Mouse (Mus musculus) heart, embryonic 13.5 days (tissue): ENCODE measurements around the gene Adora2b. TPM values are rescaled to one million over a fixed set of nuclear protein-coding genes. Genes with fewer than 3 reads are reported as not detected.
A peak's percentile ranks its signal among the peaks of the same experiment; 100 is the strongest.
"Not testable (repeated sequence)": the region's sequence is repeated elsewhere in the genome, so short reads cannot be mapped to it uniquely, and the experiment has no call there.

ENCODE experiments used
- ATAC-seq: fragments of 200-750 bp; cut with Nextera tagmentation; 2 replicates; pipeline ENCODE4 v1.8.0; 2017; ENCODE audit warnings: moderate TSS enrichment; ENCODE audit not compliant: insufficient number of reproducible peaks, low FRiP score, low TSS enrichment; ENCODE audit errors: extremely low read depth
- H3K27ac ChIP-seq: fragments of 300-500 bp; sonication (generic); replicated peaks from 2 replicates; pipeline ENCODE4 v1.5.1; 2015; ENCODE audit warnings: moderate library complexity, mild to moderate bottlenecking, inconsistent platforms
- H3K27me3 ChIP-seq: fragments of 300-500 bp; sonication (generic); replicated peaks from 2 replicates; pipeline ENCODE4 v1.6.1; 2015; ENCODE audit warnings: mild to moderate bottlenecking, inconsistent platforms
- H3K36me3 ChIP-seq: fragments of 300-500 bp; sonication (generic); 2 replicates; pipeline ENCODE4 v1.6.1; 2015; ENCODE audit warnings: mild to moderate bottlenecking, inconsistent platforms
- H3K4me1 ChIP-seq: fragments of 300-500 bp; sonication (generic); 2 replicates; pipeline ENCODE4 v1.6.1; 2015; ENCODE audit warnings: inconsistent platforms
- H3K4me2 ChIP-seq: fragments of 300-500 bp; sonication (generic); 2 replicates; pipeline ENCODE4 v1.6.1; 2015; ENCODE audit warnings: inconsistent platforms, mild to moderate bottlenecking, moderate library complexity
- H3K4me3 ChIP-seq: fragments of 300-500 bp; sonication (generic); 2 replicates; pipeline ENCODE4 v1.5.1; 2015; ENCODE audit warnings: moderate library complexity, mild to moderate bottlenecking, inconsistent platforms
- H3K9ac ChIP-seq: fragments of 300-500 bp; sonication (generic); 2 replicates; pipeline ENCODE4 v1.6.1; 2015; ENCODE audit warnings: inconsistent platforms, mild to moderate bottlenecking, moderate library complexity
- H3K9me3 ChIP-seq: fragments of 300-500 bp; sonication (generic); 2 replicates; pipeline ENCODE4 v1.6.1; 2016; ENCODE audit warnings: inconsistent platforms
- WGBS: fragments of 180-500 bp; shearing (Covaris S2); methylation state at CpG from one replicate; pipeline ENCODE4 v1.1.7; 2015; ENCODE audit warnings: mixed read lengths; 5-methylcytosine and 5-hydroxymethylcytosine counted together
- polyA plus RNA-seq: library from polyadenylated mRNA; unstranded; fragments of >200 nt; fragmentation: Nextera tagmentation; extraction: Ambion mirVana; gene quantifications from 2 replicates; pipeline ENCODE4 v1.2.1, GENCODE M21; 2015

Adora2b gene
- polyA plus RNA-seq, 1 experiment from 2014 or later, result 2.0 TPM

DNA sequence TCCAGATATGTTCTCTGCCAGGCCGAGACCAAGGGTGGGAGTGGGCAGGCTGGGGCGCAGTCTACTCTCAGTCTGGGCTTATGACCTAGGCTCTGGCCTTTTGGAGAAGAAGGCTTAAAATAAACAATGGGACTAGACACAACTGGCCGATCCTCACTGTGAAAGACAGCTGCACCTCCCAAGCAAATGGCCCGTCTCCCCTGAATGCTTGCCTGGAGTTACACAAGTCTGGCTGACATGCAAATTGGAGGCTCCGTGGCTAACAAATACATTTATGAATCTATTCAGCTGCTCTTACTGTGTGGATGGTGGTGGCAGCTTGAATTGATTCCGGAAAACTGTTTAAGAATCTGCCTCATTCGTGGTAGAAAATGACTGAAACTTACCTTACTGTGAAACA is 16.9 kb downstream of the Adora2b start:
- Histone ChIP-seq H3K4me2 (no peak overlapping the region), H3K27me3 (peaks cover 23% of the 10 kb centered on the region), H3K4me1 (peaks cover 18% of the 10 kb centered on the region), H3K9me3 (no peaks in the 10 kb centered on the region), H3K36me3 (no peaks in the 10 kb centered on the region), H3K4me3 (no peak overlapping the region), H3K27ac (no peak overlapping the region), H3K9ac (no peak overlapping the region)
- 82% methylated on average over 7 of the region's 7 CpGs for WGBS
- no peak for ATAC-seq

DNA sequence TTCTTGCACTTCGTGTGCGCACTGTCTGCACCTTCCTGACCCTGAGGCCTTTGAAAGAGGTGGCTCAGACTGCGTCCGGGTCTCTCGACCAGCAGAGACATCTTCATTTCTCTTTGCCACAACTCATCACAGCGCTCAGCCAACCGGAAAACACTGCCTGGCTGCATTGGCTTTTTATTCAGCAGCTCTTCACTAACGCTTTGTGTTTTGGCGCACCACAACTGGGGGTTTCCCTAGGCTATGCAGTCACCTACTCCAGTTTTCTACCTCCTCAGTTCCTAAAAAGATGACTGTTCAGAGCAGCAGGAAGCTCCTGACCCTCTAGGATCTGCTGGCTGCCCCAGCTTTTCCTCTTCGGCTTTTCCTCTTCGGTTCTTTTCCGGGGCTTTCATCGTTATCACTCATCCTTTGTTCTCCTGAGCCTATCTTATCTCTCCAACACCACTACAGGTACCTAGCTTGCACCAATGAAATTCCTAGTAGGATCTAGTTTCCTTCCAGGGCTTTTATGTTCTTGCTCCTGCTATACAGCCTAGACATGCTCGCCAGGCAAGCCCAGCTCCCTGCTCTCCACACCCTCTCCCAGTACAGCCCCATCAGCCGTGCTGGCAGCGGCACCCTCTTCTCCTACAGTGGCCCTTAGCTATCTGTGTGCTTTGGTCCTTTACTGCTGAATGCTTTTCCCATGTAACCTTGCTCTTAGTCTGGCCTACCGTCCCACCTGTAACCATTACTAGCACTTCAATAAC is 17.9 kb downstream of the Adora2b start:
- Histone ChIP-seq H3K9ac (no peak overlapping the region), H3K36me3 (no peaks in the 10 kb centered on the region), H3K9me3 (no peaks in the 10 kb centered on the region), H3K27ac (no peak overlapping the region), H3K4me1 (peaks cover 22% of the 10 kb centered on the region), H3K27me3 (peaks cover 14% of the 10 kb centered on the region; the same call in 1 of the 2 replicates), H3K4me3 (no peak overlapping the region), H3K4me2 (0 out of 2 replicates have a peak overlapping the region, but pooled peaks have one; percentile 18)
- WGBS, result 43% methylated on average over 17 of the region's 17 CpGs
- ATAC-seq, result no peak

DNA sequence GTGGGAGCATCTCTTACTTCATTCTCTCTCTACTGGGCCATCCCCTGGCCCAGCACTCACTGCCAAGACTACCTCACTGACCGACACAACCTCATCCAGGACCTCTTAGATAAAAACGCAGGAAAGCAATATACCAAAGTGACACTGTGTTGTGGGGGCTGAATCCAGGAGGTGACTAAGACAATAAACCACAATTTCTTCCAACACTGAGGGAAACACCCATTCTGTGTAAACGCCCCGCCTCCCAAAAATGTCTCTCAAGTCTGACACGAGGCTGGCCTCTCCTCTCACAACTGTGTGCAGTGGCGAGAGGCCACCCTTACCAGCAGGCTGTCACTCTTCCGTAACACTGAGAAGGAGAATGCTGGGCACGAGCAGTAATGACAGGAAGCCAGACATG is 19.6 kb downstream of the Adora2b start:
- WGBS, result 64% methylated on average over 8 of the region's 8 CpGs
- H3K9ac ChIP-seq, result no peak overlapping the region
- no peaks in the 10 kb centered on the region for H3K9me3 ChIP-seq
- H3K4me1 ChIP-seq, result peaks cover 22% of the 10 kb centered on the region
- no peak overlapping the region for H3K27ac ChIP-seq
- H3K4me2 ChIP-seq, result no peak overlapping the region
- no peak for ATAC-seq
- H3K36me3 ChIP-seq, result no peaks in the 10 kb centered on the region
- H3K27me3 ChIP-seq, result peaks cover 14% of the 10 kb centered on the region; the same call in 1 of the 2 replicates
- H3K4me3 ChIP-seq, result no peak overlapping the region

DNA sequence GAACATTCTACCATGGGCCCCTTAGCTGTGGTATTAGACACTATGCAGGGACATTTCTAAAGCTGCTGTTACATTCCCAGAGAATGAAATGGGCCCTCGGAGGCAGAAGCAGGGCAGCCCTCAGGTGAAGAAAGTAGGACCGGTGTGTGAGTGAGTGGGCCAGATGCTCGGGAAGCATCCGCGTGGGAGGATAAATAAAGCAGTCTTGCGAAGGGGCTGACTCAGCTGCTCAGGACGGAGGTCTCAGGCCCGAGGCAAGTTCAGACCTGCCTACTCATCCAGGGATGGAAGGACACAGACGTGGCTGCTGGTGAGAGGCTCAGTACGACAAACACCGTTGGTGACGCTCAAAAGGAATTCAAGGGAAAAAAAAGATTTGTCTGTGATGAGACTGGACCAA is 20.3 kb downstream of the Adora2b start:
- Histone ChIP-seq H3K27me3 (peaks cover 14% of the 10 kb centered on the region; the same call in 1 of the 2 replicates), H3K4me3 (no peak overlapping the region), H3K9ac (no peak overlapping the region), H3K36me3 (no peaks in the 10 kb centered on the region), H3K4me2 (no peak overlapping the region), H3K9me3 (no peaks in the 10 kb centered on the region), H3K27ac (no peak overlapping the region), H3K4me1 (peaks cover 16% of the 10 kb centered on the region)
- 70% methylated on average over 12 of the region's 12 CpGs for WGBS
- no peak for ATAC-seq

DNA sequence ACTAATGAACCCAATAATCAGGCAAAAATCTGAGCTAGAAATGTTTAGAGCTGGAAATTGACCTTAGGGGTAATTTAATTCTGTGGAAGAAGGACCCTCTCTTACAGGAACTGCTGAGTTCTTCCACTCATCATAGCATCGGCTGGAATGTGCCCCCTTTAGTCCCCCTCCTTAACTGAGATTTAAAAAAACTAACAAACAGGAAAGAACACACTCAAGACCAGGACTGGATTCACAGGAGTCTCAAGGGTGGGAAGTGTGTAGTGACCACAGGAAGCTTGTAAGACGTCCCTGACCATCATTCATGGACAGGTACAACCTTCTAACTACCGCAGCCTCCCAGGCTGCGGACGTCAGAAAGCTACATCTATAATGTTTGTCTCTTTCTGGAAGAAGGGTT is 22.1 kb downstream of the Adora2b start:
- Histone ChIP-seq H3K9ac (no peak overlapping the region), H3K27ac (no peak overlapping the region), H3K36me3 (no peaks in the 10 kb centered on the region), H3K9me3 (no peaks in the 10 kb centered on the region), H3K27me3 (peaks cover 4% of the 10 kb centered on the region; the same call in 1 of the 2 replicates), H3K4me3 (no peak overlapping the region), H3K4me1 (peaks cover 15% of the 10 kb centered on the region), H3K4me2 (no peak overlapping the region)
- ATAC-seq, result no peak
- 54% methylated on average over 5 of the region's 5 CpGs for WGBS

DNA sequence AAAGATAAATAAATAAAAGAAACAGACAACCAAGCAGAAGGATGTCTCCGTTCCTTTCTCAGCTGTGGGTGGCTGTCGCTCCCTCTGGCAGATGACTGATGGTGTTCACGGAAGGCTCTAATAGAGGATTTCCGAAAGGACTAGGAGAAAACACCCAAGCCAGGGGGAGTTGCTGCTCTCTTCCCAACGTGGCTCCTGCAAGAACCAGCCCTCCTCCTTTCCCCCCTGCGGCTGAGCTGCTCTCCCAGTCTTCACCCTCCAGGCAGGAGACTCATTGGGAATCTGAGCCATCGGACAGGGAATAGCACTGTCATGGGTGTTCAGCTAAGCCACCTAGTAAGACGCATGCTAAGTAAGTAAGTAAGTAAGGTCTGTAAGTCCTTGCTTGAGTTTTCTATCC is 28.3 kb downstream of the Adora2b start:
- no peak overlapping the region for H3K9ac ChIP-seq

DNA sequence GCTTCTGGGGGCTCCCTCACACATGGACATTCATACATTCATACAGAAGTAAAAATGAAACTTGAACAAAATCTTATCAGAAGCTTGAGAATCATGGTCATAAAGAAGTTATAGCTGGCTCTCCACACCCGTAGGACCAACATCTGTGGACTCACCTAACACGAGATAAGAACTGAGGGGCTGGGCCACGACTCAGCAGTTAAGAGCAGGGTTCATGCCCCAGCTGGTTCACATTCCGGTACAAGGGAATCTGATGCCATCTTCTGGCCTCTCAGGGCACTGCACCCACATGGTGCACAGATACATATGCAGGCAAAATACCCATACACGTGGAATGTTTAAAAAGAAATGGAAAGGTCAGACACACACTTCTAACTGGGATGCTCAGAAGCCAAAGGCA is 29.2 kb downstream of the Adora2b start:
- no peaks in the 10 kb centered on the region for H3K27me3 ChIP-seq
- H3K9ac ChIP-seq, result no peak overlapping the region
- H3K4me1 ChIP-seq, result peaks cover 18% of the 10 kb centered on the region
- H3K4me3 ChIP-seq, result no peak overlapping the region
- ATAC-seq, result no peak
- no peaks in the 10 kb centered on the region for H3K9me3 ChIP-seq
- no peak overlapping the region for H3K27ac ChIP-seq
- no peak overlapping the region for H3K4me2 ChIP-seq
- WGBS, result 8% methylated on average over 5 of the region's 5 CpGs
- peaks cover 5% of the 10 kb centered on the region for H3K36me3 ChIP-seq

More for the DNA sequence above, 28.3 kb downstream of the Adora2b start:
- no peak for ATAC-seq
- Histone ChIP-seq H3K27me3 (no peaks in the 10 kb centered on the region), H3K4me2 (no peak overlapping the region), H3K9me3 (no peaks in the 10 kb centered on the region), H3K36me3 (no peaks in the 10 kb centered on the region), H3K4me1 (peaks cover 15% of the 10 kb centered on the region), H3K27ac (no peak overlapping the region), H3K4me3 (no peak overlapping the region)
- 40% methylated on average over 8 of the region's 8 CpGs for WGBS

DNA sequence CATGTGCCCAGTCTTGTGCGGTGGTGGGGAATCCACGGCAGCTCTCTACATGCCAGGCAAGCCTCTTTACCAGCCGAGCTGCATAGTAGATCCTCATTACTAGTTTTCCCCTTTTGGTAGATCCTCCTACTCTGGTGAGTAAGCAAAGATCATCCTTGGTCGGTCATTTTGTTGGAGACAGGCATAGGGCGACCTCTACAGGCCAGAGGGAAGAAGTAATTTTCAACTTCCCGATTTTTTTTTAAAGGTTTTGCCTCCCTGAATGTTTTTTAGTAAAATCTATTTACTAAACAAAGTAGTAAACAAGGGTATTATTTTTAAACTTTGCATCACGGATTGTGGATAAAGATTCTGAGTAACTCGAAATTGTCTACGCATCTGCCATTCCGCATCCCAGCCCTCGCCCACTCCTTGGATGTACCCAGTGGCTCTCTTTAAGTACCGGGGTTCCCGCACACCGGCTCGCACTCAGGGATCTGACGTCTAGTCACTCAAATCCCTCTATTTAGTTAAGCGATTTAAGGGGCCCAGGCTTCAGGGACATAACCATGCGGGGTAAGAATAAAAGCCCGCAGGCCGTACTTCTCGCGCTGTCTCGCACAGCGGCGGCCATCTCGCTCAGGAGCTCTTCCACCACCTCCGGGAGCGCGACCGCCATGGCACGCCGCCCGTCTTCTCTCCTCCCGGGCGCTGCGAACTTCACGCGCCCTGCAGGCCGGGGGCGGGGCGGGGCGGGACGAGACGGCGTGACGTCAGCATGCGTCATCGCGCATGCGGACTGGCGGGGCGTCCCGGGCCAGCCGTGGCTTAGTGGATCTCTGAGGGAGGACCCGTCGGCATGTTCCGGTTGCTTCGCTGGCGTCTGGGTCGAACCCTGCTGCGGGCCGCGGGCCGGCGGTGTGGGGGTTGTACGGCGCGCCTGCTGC is 32.2 kb downstream of the Adora2b start, which contains the start of the genes Zswim7 and Ttc19:
Gene Zswim7 (minus strand): TSS at position 701 of the 926 bp plus-strand sequence.
Gene Ttc19 (plus strand): TSS at position 799 of the 926 bp plus-strand sequence.
- H3K36me3 ChIP-seq, result peaks cover 32% of the 10 kb centered on the region
- peak within 1 kb of the TSS; percentile 91 for H3K4me3 ChIP-seq
- peak within 1 kb of the TSS; percentile 85 for H3K4me2 ChIP-seq
- peak within 1 kb of the TSS; percentile 91 for H3K9ac ChIP-seq
- peak within 1 kb of the TSS; percentile 94 for H3K27ac ChIP-seq
- H3K4me1 ChIP-seq, result peaks cover 18% of the 10 kb centered on the region
- under 1% methylated on average over 68 of the region's 68 CpGs for WGBS
- H3K27me3 ChIP-seq, result no peaks in the 10 kb centered on the region
- peak; percentile 93 for ATAC-seq
- no peaks in the 10 kb centered on the region for H3K9me3 ChIP-seq

DNA sequence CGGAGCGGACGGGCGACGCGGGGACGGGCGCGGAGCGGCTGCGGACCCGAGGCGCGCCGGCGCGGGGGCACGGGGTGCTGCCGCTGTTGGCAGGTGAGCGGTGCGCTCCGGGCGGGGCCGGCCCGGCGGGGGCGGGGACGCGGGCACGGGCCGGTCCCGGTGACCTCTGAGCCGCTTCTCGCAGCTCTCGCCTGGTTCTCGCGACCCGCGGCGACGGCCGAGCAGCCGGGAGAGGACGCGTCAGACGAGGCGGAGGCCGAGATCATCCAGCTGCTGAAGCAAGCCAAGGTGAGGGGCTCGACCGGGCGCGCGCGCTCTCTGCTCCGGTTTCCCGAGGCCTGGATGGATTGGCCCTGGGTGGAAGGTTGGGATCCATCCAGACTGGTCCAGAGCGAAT is 32.8 kb downstream of the Adora2b start:
- Histone ChIP-seq H3K4me1 (peaks cover 16% of the 10 kb centered on the region), H3K4me3 (peak overlapping the region; percentile 91), H3K36me3 (peaks cover 39% of the 10 kb centered on the region), H3K27ac (peak overlapping the region; percentile 94), H3K27me3 (no peaks in the 10 kb centered on the region), H3K4me2 (peak overlapping the region; percentile 85), H3K9me3 (no peaks in the 10 kb centered on the region), H3K9ac (peak overlapping the region; percentile 91)
- peak; percentile 81 for ATAC-seq
- WGBS, result 1% methylated on average over 53 of the region's 57 CpGs

DNA sequence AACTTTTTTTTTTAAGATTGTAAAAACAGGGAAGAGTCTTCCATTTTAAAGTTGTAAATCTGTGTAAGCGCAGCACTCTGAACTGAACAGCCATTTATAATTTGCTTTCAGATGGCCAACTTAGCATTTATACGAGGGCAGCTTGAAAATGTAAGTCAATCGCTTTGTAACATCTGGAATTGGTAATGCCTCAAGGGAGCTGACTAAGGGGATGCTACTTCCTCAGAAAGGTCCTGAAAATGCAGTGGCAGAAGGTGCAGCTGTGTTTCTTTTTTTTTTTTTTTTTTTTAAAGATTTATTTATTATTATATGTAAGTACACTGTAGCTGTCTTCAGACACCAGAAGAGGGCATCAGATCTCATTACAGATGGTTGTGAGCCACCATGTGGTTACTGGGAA is 35.2 kb downstream of the Adora2b start:
- not testable (repeated sequence) for H3K4me2 ChIP-seq, H3K9ac ChIP-seq, H3K4me3 ChIP-seq, H3K9me3 ChIP-seq, ATAC-seq, H3K27me3 ChIP-seq, H3K27ac ChIP-seq
- Histone ChIP-seq H3K4me1 (peaks cover 14% of the 10 kb centered on the region), H3K36me3 (peaks cover 60% of the 10 kb centered on the region)
- 85% methylated on average over 3 of the region's 3 CpGs for WGBS

DNA sequence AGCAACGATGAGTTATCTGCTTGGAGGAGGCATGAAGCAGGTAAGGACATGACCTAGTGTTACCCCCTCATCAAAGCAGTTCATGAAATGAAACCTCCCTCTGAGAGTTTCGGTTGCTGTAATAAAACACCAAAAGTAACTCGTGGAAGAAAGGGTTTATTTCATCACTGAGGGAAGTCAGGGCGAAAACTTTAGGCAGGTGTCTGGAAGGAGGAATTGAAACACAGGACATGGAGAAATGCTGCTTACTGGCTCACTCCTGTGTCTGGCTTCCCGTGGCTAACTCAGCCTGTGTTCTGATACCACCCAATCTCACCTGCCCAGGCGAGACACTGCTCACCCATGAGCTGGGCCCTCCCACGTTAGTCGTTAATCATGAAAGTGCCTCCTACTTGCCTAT is 36.2 kb downstream of the Adora2b start:
- no peak overlapping the region for H3K9ac ChIP-seq
- WGBS, result 85% methylated on average over 8 of the region's 8 CpGs
- peaks cover 12% of the 10 kb centered on the region for H3K4me1 ChIP-seq

More for the DNA sequence above, 36.2 kb downstream of the Adora2b start:
- ATAC-seq, result no peak
- Histone ChIP-seq H3K4me3 (no peak overlapping the region), H3K27me3 (no peaks in the 10 kb centered on the region), H3K36me3 (peaks cover 68% of the 10 kb centered on the region), H3K4me2 (no peak overlapping the region), H3K27ac (no peak overlapping the region), H3K9me3 (no peaks in the 10 kb centered on the region)
